8 mouse cellular contexts compared by ENCODE assay signal in the genomic region with DNA sequence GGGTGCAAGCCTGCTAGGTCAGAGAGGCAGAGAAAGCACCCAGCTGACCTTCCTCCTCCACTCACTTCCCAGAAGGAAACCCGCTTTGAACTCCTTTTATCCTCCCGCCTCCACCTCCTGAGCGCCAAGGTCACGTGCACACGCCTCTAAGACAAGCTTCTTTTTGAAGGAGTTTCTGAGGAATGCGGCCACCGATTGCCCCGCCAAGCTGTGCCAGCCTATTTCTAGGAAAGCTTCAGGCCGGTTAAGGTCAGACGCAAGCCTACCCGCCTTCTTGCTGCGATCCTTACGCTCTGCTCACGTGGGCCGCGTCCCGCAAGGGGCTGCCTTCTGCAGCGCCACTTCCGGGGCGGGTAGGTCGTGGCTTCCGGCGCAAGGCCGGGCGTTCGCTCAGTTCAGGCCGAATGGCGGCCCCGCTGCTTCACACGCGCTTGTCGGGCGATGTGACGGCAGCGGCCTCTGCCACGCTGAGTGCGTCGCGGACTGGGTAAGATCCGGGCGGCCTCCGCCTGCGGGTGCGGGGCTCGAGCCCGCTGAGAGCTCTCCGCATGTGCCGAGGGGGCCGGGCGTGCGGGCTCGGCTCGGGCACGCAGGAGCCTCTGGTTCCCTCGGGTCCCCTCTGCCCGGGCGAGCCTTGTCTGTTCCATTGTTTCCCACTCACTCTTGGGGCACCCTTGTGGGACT. TPM values are rescaled to one million over a fixed set of nuclear protein-coding genes. Genes with fewer than 3 reads are reported as not detected.
DNase-seq lines count a peak whose midpoint lies in the region; ATAC-seq lines count a peak whose summit lies in the region.

A gene (plus strand): TSS at position 356 of the 684 bp plus-strand sequence.

- peaks cover 28% of the 10 kb centered on the region for H3K4me1 ChIP-seq in hindbrain, embryonic 15.5 days (replicated peaks)

- peak; percentile 92 for DNase-seq in T-cell, adult 2 months (ENCODE audit: low spot score)
- peak; percentile 86 to 91 for DNase-seq in cerebellum, postnatal 36 days
- DNase-seq in frontal cortex, postnatal 36 days (ENCODE audit: low spot score in 2 of 2): peak; percentile 91 to 93
- peak; percentile 86 for DNase-seq in left cerebral cortex, adult 11 months (ENCODE audit: low spot score)
- peak; percentile 91 to 95 for DNase-seq in lung, postnatal 4 days
- peak; percentile 79 for DNase-seq in retina, postnatal 7 days (ENCODE audit: low read depth, low spot score)
- peak; percentile 85 for DNase-seq in urinary bladder, adult 2 months (ENCODE audit: low spot score)

- ATAC-seq in hindbrain, embryonic 15.5 days (ENCODE audit: low FRiP score, low read depth): peak; percentile 99

- H3K27ac ChIP-seq in hindbrain, embryonic 15.5 days (replicated peaks): peak within 1 kb of the TSS; percentile 81

- no peaks in the 10 kb centered on the region for H3K27me3 ChIP-seq in hindbrain, embryonic 15.5 days

- peak within 1 kb of the TSS; percentile 70 for H3K4me3 ChIP-seq in hindbrain, embryonic 15.5 days

- H3K4me2 ChIP-seq in hindbrain, embryonic 15.5 days: peak within 1 kb of the TSS; percentile 77

- peaks cover 16% of the 10 kb centered on the region for H3K36me3 ChIP-seq in hindbrain, embryonic 15.5 days

- H3K9me3 ChIP-seq in hindbrain, embryonic 15.5 days: no peaks in the 10 kb centered on the region

- peak within 1 kb of the TSS; percentile 88 for H3K9ac ChIP-seq in hindbrain, embryonic 15.5 days

- under 1% methylated on average over 57 of the region's 57 CpGs for WGBS in hindbrain, embryonic 15.5 days

RNA-seq across cellular contexts. Expression of the gene that starts here (rescaled TPM):
- 86.7 and 89.4 TPM in 2 replicates for polyA plus RNA-seq in hindbrain, embryonic 15.5 days (2015; fragmentation: Nextera tagmentation; extraction: Ambion mirVana)
- polyA plus RNA-seq in urinary bladder, adult 2 months (2012; rRNA removed): 21.9 and 24.7 TPM in 2 replicates

Comparison
In these comparisons a context has a peak if more than half of its experiments do, and no peak if none do; other contexts are left out.
1. Peak in every context shown above with its lines: DNase-seq, ATAC-seq, H3K4me3 ChIP-seq and H3K27ac ChIP-seq.